Mouse (Mus musculus): ENCODE results near the gene Cacnb4.

Cacnb4 gene

GRCm38 (mm10) chr2:52476801-52477549 is 199.7 kb downstream of the Cacnb4 start:
- no peak for DNase-seq (ENCODE audit: low read depth, low spot score)

GRCm38 (mm10) chr2:52475854-52476253 is 200.8 kb downstream of the Cacnb4 start:
- no peak for DNase-seq (ENCODE audit: low read depth, low spot score)

- no peak for DNase-seq (ENCODE audit: low read depth, low spot score)
These were observed 202.1 kb downstream of the Cacnb4 start for GRCm38 (mm10) chr2:52474570-52474969.

GRCm38 (mm10) chr2:52471545-52472291 is 204.9 kb downstream of the Cacnb4 start:
- DNase-seq (ENCODE audit: low read depth, low spot score), result no peak

GRCm38 (mm10) chr2:52470044-52470560 is 206.5 kb downstream of the Cacnb4 start:
- no peak for DNase-seq (ENCODE audit: low read depth, low spot score)

- no peak for DNase-seq (ENCODE audit: low read depth, low spot score)
These were observed 209.0 kb downstream of the Cacnb4 start for GRCm38 (mm10) chr2:52467629-52468028.

- no peak for DNase-seq (ENCODE audit: low read depth, low spot score)
These were observed 215.2 kb downstream of the Cacnb4 start for GRCm38 (mm10) chr2:52461206-52461967.

- DNase-seq (ENCODE audit: low read depth, low spot score), result no peak
These were observed 220.8 kb downstream of the Cacnb4 start for GRCm38 (mm10) chr2:52455606-52456479.

- DNase-seq (ENCODE audit: low read depth, low spot score), result no peak
These were observed 226.8 kb downstream of the Cacnb4 start for GRCm38 (mm10) chr2:52449818-52450217.

GRCm38 (mm10) chr2:52448916-52449315 is 227.7 kb downstream of the Cacnb4 start:
- DNase-seq (ENCODE audit: low read depth, low spot score), result no peak

- no peak for DNase-seq (ENCODE audit: low read depth, low spot score)
These were observed 230.0 kb downstream of the Cacnb4 start for GRCm38 (mm10) chr2:52446648-52447047.

- no peak for DNase-seq (ENCODE audit: low read depth, low spot score)
These were observed 234.5 kb downstream of the Cacnb4 start for GRCm38 (mm10) chr2:52442125-52442524.

GRCm38 (mm10) chr2:52440420-52441015 is 236.1 kb downstream of the Cacnb4 start:
- no peak for DNase-seq (ENCODE audit: low read depth, low spot score)

- no peak for DNase-seq (ENCODE audit: low read depth, low spot score)
These were observed 238.2 kb downstream of the Cacnb4 start for GRCm38 (mm10) chr2:52438437-52438836.

- DNase-seq (ENCODE audit: low read depth, low spot score), result no peak
These were observed 238.6 kb downstream of the Cacnb4 start for GRCm38 (mm10) chr2:52438013-52438412.

- DNase-seq (ENCODE audit: low read depth, low spot score), result no peak
These were observed 240.6 kb downstream of the Cacnb4 start for GRCm38 (mm10) chr2:52435919-52436632.

- DNase-seq (ENCODE audit: low read depth, low spot score), result no peak
These were observed 243.3 kb downstream of the Cacnb4 start for GRCm38 (mm10) chr2:52433365-52433764.

- no peak for DNase-seq (ENCODE audit: low read depth, low spot score)
These were observed 249.2 kb downstream of the Cacnb4 start for GRCm38 (mm10) chr2:52427383-52427782.

GRCm38 (mm10) chr2:52426041-52426440 is 250.6 kb downstream of the Cacnb4 start:
- DNase-seq (ENCODE audit: low read depth, low spot score), result no peak

GRCm38 (mm10) chr2:52425523-52425795 is 251.2 kb downstream of the Cacnb4 start:
- DNase-seq (ENCODE audit: low read depth, low spot score), result no peak
